Mouse (Mus musculus) G1E (cell line): ENCODE results near the gene Morn1. TPM values are rescaled to one million over a fixed set of nuclear protein-coding genes. Genes with fewer than 3 reads are reported as not detected.

Experiments
- ATAC-seq: 2 replicates; pipeline ENCODE4 v1.8.0; 2016; ENCODE audit warnings: mild to moderate bottlenecking; ENCODE audit not compliant: insufficient number of reproducible peaks, poor library complexity, low FRiP score, severe bottlenecking; ENCODE audit errors: extremely low read depth
- DNase-seq: peaks from one replicate; pipeline ENCODE4 v3.0.0; 2012; ENCODE audit warnings: low spot score
- H3K27me3 ChIP-seq: 2 replicates; pipeline ENCODE4 v1.6.1; 2012; ENCODE audit warnings: mild to moderate bottlenecking, low read length, inconsistent platforms; ENCODE audit not compliant: insufficient read depth
- H3K36me3 ChIP-seq: replicated peaks from 2 replicates; pipeline ENCODE3; 2012; ENCODE audit warnings: mild to moderate bottlenecking, inconsistent platforms
- H3K4me1 ChIP-seq: 2 replicates; pipeline ENCODE4 v1.6.1; 2012; ENCODE audit warnings: low read depth, low read length, inconsistent platforms, mixed read lengths; ENCODE audit not compliant: insufficient read depth
- H3K4me3 ChIP-seq: 2 replicates; pipeline ENCODE4 v1.5.1; 2012; ENCODE audit warnings: low read depth, mild to moderate bottlenecking, inconsistent platforms, low read length, moderate library complexity, mixed read lengths
- H3K9me3 ChIP-seq: replicated peaks from 2 replicates; pipeline ENCODE4 v1.6.1; 2012; ENCODE audit warnings: inconsistent platforms
- CTCF ChIP-seq: IDR thresholded peaks from 2 replicates; pipeline ENCODE4 v1.5.1; 2012; ENCODE audit warnings: low read depth, low read length, inconsistent platforms, mixed read lengths
- GATA1 ChIP-seq: IDR thresholded peaks from 2 replicates; pipeline ENCODE4 v1.6.1; 2012; ENCODE audit warnings: borderline replicate concordance, low read length, inconsistent platforms, mixed read lengths
- GATA2 ChIP-seq: IDR thresholded peaks from 2 replicates; pipeline ENCODE4 v1.6.1; 2012; ENCODE audit warnings: low read depth, low read length, inconsistent platforms, borderline replicate concordance
- POLR2AphosphoS5 ChIP-seq: IDR thresholded peaks from 2 replicates; pipeline ENCODE4 v1.6.1; 2012; ENCODE audit warnings: low read depth, low read length, inconsistent platforms; ENCODE audit not compliant: insufficient replicate concordance
- TAL1 ChIP-seq: conservative IDR thresholded peaks from 2 replicates; pipeline ENCODE4 v1.6.1; 2012; ENCODE audit warnings: low read depth, low read length, inconsistent platforms, mixed read lengths
- polyA plus RNA-seq: library from polyadenylated mRNA; stranded (reverse); fragments of >175 nt; gene quantifications from 2 replicates; pipeline ENCODE4 v1.2.3, GENCODE M21; 2012
- total RNA-seq, 2 experiments: library from RNA; stranded (forward) in 1 of 2; stranded (reverse) in 1 of 2; fragments of 200-1000 nt in 1 of 2; fragments of >200 nt in 1 of 2; fragmentation: Nextera tagmentation in 1 of 2; gene quantifications; 2 replicates each; pipeline ENCODE4 v1.2.3; 2014 to 2017

Morn1 gene
- total and polyA plus RNA-seq, 3 experiments, result 2.3 to 5.3 (median 2.9) TPM

DNA sequence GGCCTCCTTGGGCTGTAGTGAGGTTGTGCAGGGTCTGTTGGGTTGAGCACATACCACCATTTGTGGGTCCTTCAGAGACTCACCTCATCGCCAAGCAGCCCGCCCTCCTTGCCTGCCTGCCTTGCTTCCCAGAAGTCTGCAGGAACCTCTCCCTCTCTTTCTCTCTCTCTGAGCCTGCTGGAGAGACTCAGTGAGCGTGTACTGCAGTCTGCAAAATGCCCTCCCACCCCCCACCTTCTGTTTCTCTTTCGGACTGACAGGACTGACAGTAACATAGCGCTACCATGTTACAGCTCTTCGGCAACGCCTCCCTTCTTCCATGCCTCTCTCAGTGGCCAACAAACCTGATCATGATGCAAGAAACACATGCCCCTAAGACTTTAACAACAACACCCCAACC is 103.9 kb downstream of the Morn1 start:
- no peak for TF ChIP-seq GATA2
- no peak for TF ChIP-seq POLR2AphosphoS5
- TF ChIP-seq TAL1, result no peak
- no peak for TF ChIP-seq CTCF
- TF ChIP-seq GATA1, result no peak
- Histone ChIP-seq H3K4me1 (peaks cover 51% of the 10 kb centered on the region), H3K36me3 (peaks cover 59% of the 10 kb centered on the region), H3K4me3 (no peak overlapping the region), H3K9me3 (no peaks in the 10 kb centered on the region), H3K27me3 (no peaks in the 10 kb centered on the region)
- DNase-seq, result no peak
- no peak for ATAC-seq

Other genes starting within 250 kb of the Morn1 start
- not detected in 2 replicates for gene Ttc34, start 249.1 kb upstream of the Morn1 start, total RNA-seq (2014; fragmentation: Nextera tagmentation)
- 0.05 TPM in 1 of 2 replicates, not detected in the other for gene Ttc34, start 249.1 kb upstream of the Morn1 start, total RNA-seq (2017)
- not detected in 2 replicates for gene Ttc34, start 249.1 kb upstream of the Morn1 start, polyA plus RNA-seq
- gene Mmel1, start 217.0 kb upstream of the Morn1 start, total RNA-seq (2014; fragmentation: Nextera tagmentation), result not detected in 2 replicates
- 0.22 TPM in 1 of 2 replicates, not detected in the other for gene Mmel1, start 217.0 kb upstream of the Morn1 start, total RNA-seq (2017)
- 0.03 and 0.06 TPM in 2 replicates for gene Mmel1, start 217.0 kb upstream of the Morn1 start, polyA plus RNA-seq
- gene Fam213b, start 187.4 kb upstream of the Morn1 start, total RNA-seq (2014; fragmentation: Nextera tagmentation), result not detected in 2 replicates
- not detected in 2 replicates for gene Fam213b, start 187.4 kb upstream of the Morn1 start, total RNA-seq (2017)
- gene Fam213b, start 187.4 kb upstream of the Morn1 start, polyA plus RNA-seq, result not detected in 2 replicates
- gene Tnfrsf14, start 158.0 kb upstream of the Morn1 start, total RNA-seq (2014; fragmentation: Nextera tagmentation), result 45.1 and 131 TPM in 2 replicates
- gene Tnfrsf14, start 158.0 kb upstream of the Morn1 start, total RNA-seq (2017), result 23.9 and 27.7 TPM in 2 replicates
- gene Tnfrsf14, start 158.0 kb upstream of the Morn1 start, polyA plus RNA-seq, result 3.5 and 7.2 TPM in 2 replicates
- gene Hes5, start 125.7 kb upstream of the Morn1 start, total RNA-seq (2014; fragmentation: Nextera tagmentation), result not detected in 2 replicates
- not detected in 2 replicates for gene Hes5, start 125.7 kb upstream of the Morn1 start, total RNA-seq (2017)
- not detected in 2 replicates for gene Hes5, start 125.7 kb upstream of the Morn1 start, polyA plus RNA-seq
- 33.4 and 39.3 TPM in 2 replicates for gene Pank4, start 122.5 kb upstream of the Morn1 start, total RNA-seq (2014; fragmentation: Nextera tagmentation)
- 41.6 and 45.2 TPM in 2 replicates for gene Pank4, start 122.5 kb upstream of the Morn1 start, total RNA-seq (2017)
- gene Pank4, start 122.5 kb upstream of the Morn1 start, polyA plus RNA-seq, result 30.0 and 34.2 TPM in 2 replicates
- 1.5 TPM in 2 replicates for gene Plch2, start 29.8 kb upstream of the Morn1 start, total RNA-seq (2014; fragmentation: Nextera tagmentation)
- gene Plch2, start 29.8 kb upstream of the Morn1 start, total RNA-seq (2017), result 0.22 and 0.35 TPM in 2 replicates
- gene Plch2, start 29.8 kb upstream of the Morn1 start, polyA plus RNA-seq, result 0.54 and 0.61 TPM in 2 replicates
- gene Pex10, start 19.6 kb upstream of the Morn1 start, total RNA-seq (2014; fragmentation: Nextera tagmentation), result 15.9 and 21.1 TPM in 2 replicates
- 23.2 and 23.4 TPM in 2 replicates for gene Pex10, start 19.6 kb upstream of the Morn1 start, total RNA-seq (2017)
- gene Pex10, start 19.6 kb upstream of the Morn1 start, polyA plus RNA-seq, result 30.3 and 40.2 TPM in 2 replicates
- 209 TPM in 2 replicates for gene Rer1, start 195 bp upstream of the Morn1 start, total RNA-seq (2014; fragmentation: Nextera tagmentation)
- gene Rer1, start 195 bp upstream of the Morn1 start, total RNA-seq (2017), result 212 and 216 TPM in 2 replicates
- 123 and 125 TPM in 2 replicates for gene Rer1, start 195 bp upstream of the Morn1 start, polyA plus RNA-seq
- 58.4 and 67.3 TPM in 2 replicates for gene Ski, start 136.0 kb downstream of the Morn1 start, total RNA-seq (2014; fragmentation: Nextera tagmentation)
- 15.3 and 16.9 TPM in 2 replicates for gene Ski, start 136.0 kb downstream of the Morn1 start, total RNA-seq (2017)
- 40.7 and 42.4 TPM in 2 replicates for gene Ski, start 136.0 kb downstream of the Morn1 start, polyA plus RNA-seq
- gene Faap20, start 163.2 kb downstream of the Morn1 start, total RNA-seq (2014; fragmentation: Nextera tagmentation), result 24.4 and 24.9 TPM in 2 replicates
- 23.5 and 29.3 TPM in 2 replicates for gene Faap20, start 163.2 kb downstream of the Morn1 start, total RNA-seq (2017)
- gene Faap20, start 163.2 kb downstream of the Morn1 start, polyA plus RNA-seq, result 43.5 and 45.5 TPM in 2 replicates